Mouse (Mus musculus) heart, embryonic 16.5 days (tissue): Measurements from ENCODE around the gene Glis1. TPM values are rescaled to one million over a fixed set of nuclear protein-coding genes. Genes with fewer than 3 reads are reported as not detected.

Experiments used
- ATAC-seq: fragments of 200-750 bp; cut with Nextera tagmentation; replicated peaks from 2 replicates; pipeline ENCODE4 v1.8.0; 2017; ENCODE audit warnings: moderate number of reproducible peaks; ENCODE audit not compliant: insufficient read depth, low FRiP score; ENCODE audit errors: extremely low read depth
- H3K27ac ChIP-seq: fragments of 300-500 bp; sonication (generic); 2 replicates; pipeline ENCODE4 v1.5.1; 2014; ENCODE audit warnings: mild to moderate bottlenecking, low read length, control low read depth, moderate library complexity
- H3K27me3 ChIP-seq: fragments of 300-500 bp; sonication (generic); 2 replicates; pipeline ENCODE4 v1.6.1; 2014; ENCODE audit warnings: low read length, mixed read lengths; ENCODE audit not compliant: control insufficient read depth, insufficient read depth
- H3K36me3 ChIP-seq: fragments of 300-500 bp; sonication (generic); 2 replicates; pipeline ENCODE4 v1.6.1; 2014; ENCODE audit not compliant: control insufficient read depth, insufficient read depth
- H3K4me1 ChIP-seq: fragments of 300-500 bp; sonication (generic); 2 replicates; pipeline ENCODE4 v1.6.1; 2014; ENCODE audit warnings: low read length, mixed read lengths; ENCODE audit not compliant: control insufficient read depth, insufficient read depth
- H3K4me2 ChIP-seq: fragments of 300-500 bp; sonication (generic); 2 replicates; pipeline ENCODE4 v1.6.1; 2014; ENCODE audit warnings: low read depth, mild to moderate bottlenecking, control low read depth, low read length
- H3K4me3 ChIP-seq: fragments of 300-500 bp; sonication (generic); 2 replicates; pipeline ENCODE4 v1.5.1; 2014; ENCODE audit warnings: mild to moderate bottlenecking, control low read depth, low read length
- H3K9ac ChIP-seq: fragments of 300-500 bp; sonication (generic); 2 replicates; pipeline ENCODE4 v1.6.1; 2014; ENCODE audit warnings: low read length, control low read depth
- H3K9me3 ChIP-seq: fragments of 300-500 bp; sonication (generic); replicated peaks from 2 replicates; pipeline ENCODE4 v1.6.1; 2016; ENCODE audit warnings: low read length; ENCODE audit not compliant: control insufficient read depth
- WGBS: fragments of 180-500 bp; shearing (Covaris S2); extraction: QIAGEN DNeasy Blood & Tissue Kit; methylation state at CpG from one replicate; pipeline ENCODE4 v1.1.7; 2014; 5-methylcytosine and 5-hydroxymethylcytosine counted together
- polyA plus RNA-seq: library from polyadenylated mRNA; unstranded; fragments of >200 nt; fragmentation: Nextera tagmentation; extraction: Ambion mirVana; gene quantifications from 2 replicates; pipeline ENCODE4 v1.2.1, GENCODE M21; 2015

Glis1 gene
- polyA plus RNA-seq, 1 experiment from 2014 or later, result 0.16 TPM

GRCm38 (mm10) chr4:107460468-107460867 is 26.1 kb downstream of the Glis1 start:
- H3K27me3 ChIP-seq, result peaks cover 2% of the 10 kb centered on the region; the same call in 1 of the 2 replicates
- H3K4me3 ChIP-seq, result no peak overlapping the region
- no peaks in the 10 kb centered on the region for H3K9me3 ChIP-seq
- no peak for ATAC-seq
- H3K4me1 ChIP-seq, result no peaks in the 10 kb centered on the region
- H3K4me2 ChIP-seq, result no peak overlapping the region
- WGBS, result 85% methylated on average over 11 of the region's 11 CpGs
- no peaks in the 10 kb centered on the region for H3K36me3 ChIP-seq
- no peak overlapping the region for H3K9ac ChIP-seq
- no peak overlapping the region for H3K27ac ChIP-seq

GRCm38 (mm10) chr4:107467831-107468230 is 33.4 kb downstream of the Glis1 start:
- Histone ChIP-seq H3K9ac (no peak overlapping the region), H3K27me3 (peaks cover 24% of the 10 kb centered on the region), H3K4me1 (peaks cover 2% of the 10 kb centered on the region; the same call in 1 of the 2 replicates), H3K27ac (no peak overlapping the region), H3K9me3 (no peaks in the 10 kb centered on the region), H3K4me2 (no peak overlapping the region), H3K36me3 (no peaks in the 10 kb centered on the region), H3K4me3 (no peak overlapping the region)
- WGBS, result 73% methylated on average over 7 of the region's 7 CpGs
- no peak for ATAC-seq

GRCm38 (mm10) chr4:107468264-107468663 is 33.9 kb downstream of the Glis1 start:
- Histone ChIP-seq H3K9ac (no peak overlapping the region), H3K27ac (no peak overlapping the region), H3K4me2 (no peak overlapping the region), H3K4me1 (peaks cover 2% of the 10 kb centered on the region; the same call in 1 of the 2 replicates), H3K4me3 (no peak overlapping the region), H3K27me3 (peaks cover 28% of the 10 kb centered on the region), H3K36me3 (no peaks in the 10 kb centered on the region), H3K9me3 (no peaks in the 10 kb centered on the region)
- ATAC-seq, result peak; percentile 49
- WGBS, result 25% methylated on average over 13 of the region's 13 CpGs

GRCm38 (mm10) chr4:107468768-107469167 is 34.4 kb downstream of the Glis1 start:
- peaks cover 2% of the 10 kb centered on the region; the same call in 1 of the 2 replicates for H3K4me1 ChIP-seq
- H3K4me2 ChIP-seq, result no peak overlapping the region
- H3K36me3 ChIP-seq, result no peaks in the 10 kb centered on the region
- no peak for ATAC-seq
- no peak overlapping the region for H3K4me3 ChIP-seq
- 64% methylated on average over 11 of the region's 11 CpGs for WGBS
- peaks cover 29% of the 10 kb centered on the region for H3K27me3 ChIP-seq
- no peaks in the 10 kb centered on the region for H3K9me3 ChIP-seq
- no peak overlapping the region for H3K9ac ChIP-seq
- H3K27ac ChIP-seq, result no peak overlapping the region

GRCm38 (mm10) chr4:107476266-107476665 is 41.9 kb downstream of the Glis1 start:
- H3K4me1 ChIP-seq, result no peaks in the 10 kb centered on the region
- H3K27me3 ChIP-seq, result peaks cover 16% of the 10 kb centered on the region
- H3K27ac ChIP-seq, result no peak overlapping the region
- H3K9ac ChIP-seq, result no peak overlapping the region
- no peak overlapping the region for H3K4me2 ChIP-seq
- no peak overlapping the region for H3K4me3 ChIP-seq
- no peak for ATAC-seq
- H3K36me3 ChIP-seq, result no peaks in the 10 kb centered on the region
- H3K9me3 ChIP-seq, result no peaks in the 10 kb centered on the region
- WGBS, result 43% methylated on average over 11 of the region's 11 CpGs

- whole genome bisulfite sequencing, result 66% methylated on average over 5 of the region's 5 CpGs
- Histone ChIP-seq H3K27ac (no peak overlapping the region), H3K9ac (no peak overlapping the region), H3K9me3 (no peaks in the 10 kb centered on the region), H3K36me3 (no peaks in the 10 kb centered on the region), H3K4me1 (no peaks in the 10 kb centered on the region), H3K4me3 (no peak overlapping the region), H3K27me3 (peaks cover 3% of the 10 kb centered on the region), H3K4me2 (no peak overlapping the region)
- no peak for ATAC-seq
Measured at GRCm38 (mm10) chr4:107479015-107479414, 44.6 kb downstream of the Glis1 start.

- Histone ChIP-seq H3K4me3 (no peak overlapping the region), H3K4me2 (no peak overlapping the region), H3K9me3 (no peaks in the 10 kb centered on the region), H3K9ac (no peak overlapping the region), H3K4me1 (no peaks in the 10 kb centered on the region), H3K27me3 (peaks cover 3% of the 10 kb centered on the region), H3K27ac (no peak overlapping the region), H3K36me3 (no peaks in the 10 kb centered on the region)
- ATAC-seq, result no peak
- WGBS, result 65% methylated on average over 2 of the region's 2 CpGs
Measured at GRCm38 (mm10) chr4:107482541-107482940, 48.1 kb downstream of the Glis1 start.

- ATAC-seq, result no peak
- Histone ChIP-seq H3K9ac (no peak overlapping the region), H3K27ac (no peak overlapping the region), H3K4me3 (no peak overlapping the region), H3K27me3 (no peaks in the 10 kb centered on the region; the same call in 1 of the 2 replicates), H3K9me3 (no peaks in the 10 kb centered on the region), H3K4me1 (no peaks in the 10 kb centered on the region), H3K36me3 (no peaks in the 10 kb centered on the region), H3K4me2 (no peak overlapping the region)
- WGBS, result 85% methylated on average over 20 of the region's 20 CpGs
Measured at GRCm38 (mm10) chr4:107483556-107484220, 49.3 kb downstream of the Glis1 start.

GRCm38 (mm10) chr4:107484221-107484575 is 49.8 kb downstream of the Glis1 start:
- Histone ChIP-seq H3K27ac (no peak overlapping the region), H3K4me3 (no peak overlapping the region), H3K4me1 (no peaks in the 10 kb centered on the region), H3K9ac (no peak overlapping the region), H3K9me3 (no peaks in the 10 kb centered on the region), H3K27me3 (no peaks in the 10 kb centered on the region; the same call in 1 of the 2 replicates), H3K4me2 (no peak overlapping the region), H3K36me3 (no peaks in the 10 kb centered on the region)
- 84% methylated on average over 4 of the region's 4 CpGs for WGBS
- ATAC-seq, result no peak
